Mouse (Mus musculus): ENCODE measurements at regions not wholly inside any gene's neighbourhood (a gene's known extent, or its start where the extent isn't known, plus 50 kb on each side); places are given as distances from the start of the nearest gene placed in this dataset.

DNA sequence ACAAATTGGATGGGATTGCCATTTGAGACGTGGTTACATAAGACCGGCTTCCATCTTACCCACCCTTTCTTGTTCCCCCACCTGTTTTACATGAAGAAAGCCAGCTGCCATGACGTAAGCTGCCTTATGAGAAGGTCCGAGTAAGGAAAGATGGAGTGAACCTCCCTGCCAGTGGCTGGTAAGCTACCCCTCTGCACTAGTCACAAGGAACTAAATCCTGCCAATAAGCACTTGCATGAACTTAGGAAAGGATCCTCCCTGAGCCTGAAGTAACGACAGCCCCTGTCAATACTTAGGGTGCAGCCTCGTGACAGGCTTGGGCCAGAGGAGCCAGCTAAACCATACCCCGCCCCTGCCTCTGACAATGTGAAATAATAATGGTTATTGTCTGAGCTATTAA, 62.8 kb upstream of the Gm47985 start:
- no peak for DNase-seq (ENCODE audit: low read depth, low spot score)

DNA sequence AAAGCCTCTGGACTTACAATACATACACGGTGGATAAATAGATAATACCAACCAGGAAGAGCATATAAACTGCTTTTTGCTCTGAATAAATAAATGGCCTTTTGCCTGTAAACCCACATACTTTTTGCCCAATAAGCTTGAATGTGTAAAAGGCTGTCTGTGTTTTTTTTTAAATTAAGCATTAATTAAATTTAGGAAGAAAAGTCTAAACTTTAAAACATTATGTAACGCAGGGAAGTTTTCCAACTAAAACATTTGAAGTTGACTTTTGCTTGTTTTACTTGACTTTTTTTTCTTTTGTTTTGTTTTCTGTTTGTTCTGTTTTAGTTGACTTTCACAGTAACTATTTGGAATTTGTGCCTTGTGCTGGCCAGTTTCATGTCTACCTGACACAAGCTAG, 60.7 kb upstream of the Gm47985 start:
- DNase-seq (ENCODE audit: low read depth, low spot score), result no peak

DNA sequence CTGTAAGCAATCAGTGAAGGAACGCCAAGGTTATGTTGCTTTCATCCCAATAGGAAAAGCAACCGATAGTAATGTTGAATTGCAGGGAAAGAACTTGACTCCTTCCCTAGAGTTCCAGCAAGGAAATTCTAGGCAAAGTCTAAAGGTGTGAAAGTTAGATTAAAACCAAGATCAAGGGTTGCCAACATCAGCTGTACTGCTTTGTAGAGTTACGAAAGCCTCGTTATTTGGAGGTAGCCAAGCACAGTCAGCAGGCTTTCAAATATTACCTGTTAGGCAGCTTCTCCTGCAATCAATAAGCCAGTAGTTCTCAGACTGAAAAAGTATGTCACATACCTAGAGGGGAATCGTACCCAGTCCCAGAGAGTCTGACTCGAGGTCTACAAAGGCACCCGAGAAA, 58.4 kb upstream of the Gm47985 start:
- no peak for DNase-seq (ENCODE audit: low read depth, low spot score)

DNA sequence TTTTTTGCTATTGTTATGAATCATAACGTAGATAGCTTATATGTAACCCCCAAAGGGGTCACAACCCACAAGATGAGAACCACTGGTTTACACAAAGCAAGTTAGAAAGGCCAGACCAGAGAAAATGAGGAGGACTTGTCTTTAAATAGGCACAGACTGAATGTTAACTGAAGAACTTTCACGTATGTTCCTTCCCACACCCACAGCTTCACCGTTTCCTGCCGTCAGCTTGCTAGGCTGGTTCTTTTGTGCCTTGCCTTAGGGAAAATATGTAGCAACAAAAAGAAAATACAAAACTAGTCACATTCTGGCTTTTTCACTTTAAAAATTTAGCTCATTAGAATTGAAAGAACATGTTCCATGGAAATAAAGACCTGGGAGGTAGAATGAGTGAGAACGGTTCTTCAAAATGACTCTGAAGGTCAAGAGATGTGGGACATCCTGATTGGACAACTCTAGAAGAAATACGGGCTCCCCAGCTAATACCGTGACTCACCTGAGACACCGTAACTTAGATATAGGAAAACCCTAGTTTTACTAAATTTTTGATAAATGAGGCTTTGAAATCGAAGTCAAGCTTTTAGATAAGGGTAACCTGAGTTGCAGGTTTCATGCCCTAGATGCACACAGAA, 57.2 kb upstream of the Gm47985 start:
- DNase-seq (ENCODE audit: low read depth, low spot score), result no peak

DNA sequence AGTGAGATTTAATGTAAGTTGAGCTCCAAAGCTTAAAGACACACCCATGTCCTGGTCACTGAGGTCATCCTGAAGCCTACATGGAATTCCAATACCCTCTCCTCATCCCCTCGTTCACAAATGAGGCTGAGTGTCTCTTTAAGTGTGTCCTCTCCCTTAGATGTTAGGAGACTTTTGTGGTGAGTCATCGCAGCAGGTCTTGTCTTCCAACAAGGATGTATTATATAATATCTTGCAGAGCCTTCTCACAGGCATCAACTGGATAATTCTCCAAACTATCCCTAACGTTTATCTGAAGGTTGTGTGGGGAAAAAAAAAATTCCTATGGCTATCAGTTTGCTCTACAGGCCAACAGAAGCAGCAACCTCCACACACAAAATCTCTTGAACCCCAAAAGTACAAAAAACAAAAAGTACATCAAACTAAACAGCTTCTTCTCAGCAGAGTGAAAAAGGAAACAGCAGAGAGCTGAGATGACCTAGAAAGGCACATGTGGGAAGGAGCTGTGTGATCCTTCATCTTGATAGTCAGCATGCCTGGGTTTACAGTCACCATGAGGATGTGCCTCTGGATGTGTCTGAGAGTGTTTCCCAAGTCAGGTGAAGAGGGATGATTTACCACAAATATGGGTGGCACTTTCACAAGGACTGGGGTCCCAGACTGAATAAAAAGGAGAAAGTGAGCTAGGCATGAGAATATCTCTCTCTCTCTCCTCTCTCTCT, 56.4 kb upstream of the Gm47985 start:
- DNase-seq (ENCODE audit: low read depth, low spot score), result peak; percentile 26

DNA sequence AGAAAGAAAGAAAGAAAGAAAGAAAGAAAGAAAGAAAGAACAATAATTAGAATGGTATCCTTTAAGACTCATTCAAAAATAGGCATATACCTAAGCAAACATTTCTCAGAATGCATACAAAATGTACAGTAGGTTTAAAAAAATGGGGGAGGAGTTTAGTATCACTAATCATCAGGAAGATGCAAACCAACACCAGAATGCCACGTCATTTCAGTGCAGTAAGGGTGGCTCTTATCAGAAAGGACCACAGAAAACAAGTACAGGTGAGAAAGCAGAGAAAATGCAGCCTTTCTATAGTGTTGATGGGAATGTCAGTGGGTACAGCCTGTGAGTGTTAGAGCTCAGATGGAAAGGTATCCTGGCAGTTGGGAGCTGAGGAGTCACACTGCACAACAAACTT, 55.6 kb upstream of the Gm47985 start:
- no peak for DNase-seq (ENCODE audit: low read depth, low spot score)

DNA sequence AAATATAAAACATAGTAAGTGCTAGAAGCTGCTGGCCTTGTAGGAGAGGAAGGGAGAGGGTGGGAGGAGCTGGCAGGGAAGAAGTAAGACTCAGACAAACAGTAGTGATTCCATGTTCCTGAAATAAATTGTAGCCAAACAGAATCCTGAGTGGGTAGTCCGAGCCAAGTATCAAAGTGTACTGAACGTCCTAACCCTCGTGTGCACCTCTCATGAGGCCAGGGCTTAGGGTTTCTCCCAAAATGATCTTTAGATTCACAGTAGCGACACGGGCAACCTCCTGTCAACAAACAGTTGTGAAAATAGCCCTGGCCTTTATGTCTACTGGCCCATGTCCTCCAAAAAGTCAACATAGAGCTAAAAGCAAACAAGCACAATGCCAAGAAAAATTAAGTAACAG, 54.3 kb upstream of the Gm47985 start:
- peak; percentile 63 for DNase-seq (ENCODE audit: low read depth, low spot score)

DNA sequence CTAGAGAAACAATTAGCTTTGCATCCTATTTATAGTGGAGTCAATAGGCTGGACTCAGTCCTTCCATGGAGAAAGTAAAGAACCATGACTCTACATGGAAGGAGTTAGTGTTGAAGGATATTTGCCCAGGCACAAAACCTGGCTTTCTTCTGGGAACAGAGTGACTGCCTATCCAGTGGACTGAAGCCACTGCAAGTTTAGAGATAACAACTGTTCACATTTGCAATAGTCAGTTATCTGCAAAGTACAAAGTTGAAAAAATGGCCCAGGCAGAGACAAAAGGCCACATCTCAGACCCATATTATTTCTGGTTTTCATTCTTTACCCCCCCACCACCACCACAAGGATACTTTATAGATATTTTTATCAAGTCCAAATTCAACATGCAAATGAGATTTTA, 53.4 kb upstream of the Gm47985 start:
- DNase-seq (ENCODE audit: low read depth, low spot score), result no peak

DNA sequence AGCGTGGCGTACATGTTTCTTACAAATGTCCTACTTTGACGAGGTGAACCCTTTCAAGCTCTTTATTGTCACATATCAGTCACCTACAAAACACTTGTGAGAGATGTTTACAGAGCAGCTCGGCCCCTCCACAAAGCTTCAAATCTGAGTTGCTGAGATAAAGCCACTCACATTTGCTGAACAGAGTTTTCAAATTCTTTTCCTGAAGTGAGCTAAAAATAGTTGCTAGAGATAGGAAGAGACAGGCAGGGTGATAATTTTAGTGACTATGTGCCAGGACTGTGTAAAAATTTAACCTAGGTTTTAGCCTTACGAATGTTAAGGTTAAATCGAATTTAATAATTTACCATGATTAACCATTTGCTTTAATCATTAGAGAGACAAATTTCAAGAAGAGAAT, 52.3 kb upstream of the Gm47985 start:
- no peak for DNase-seq (ENCODE audit: low read depth, low spot score)

DNA sequence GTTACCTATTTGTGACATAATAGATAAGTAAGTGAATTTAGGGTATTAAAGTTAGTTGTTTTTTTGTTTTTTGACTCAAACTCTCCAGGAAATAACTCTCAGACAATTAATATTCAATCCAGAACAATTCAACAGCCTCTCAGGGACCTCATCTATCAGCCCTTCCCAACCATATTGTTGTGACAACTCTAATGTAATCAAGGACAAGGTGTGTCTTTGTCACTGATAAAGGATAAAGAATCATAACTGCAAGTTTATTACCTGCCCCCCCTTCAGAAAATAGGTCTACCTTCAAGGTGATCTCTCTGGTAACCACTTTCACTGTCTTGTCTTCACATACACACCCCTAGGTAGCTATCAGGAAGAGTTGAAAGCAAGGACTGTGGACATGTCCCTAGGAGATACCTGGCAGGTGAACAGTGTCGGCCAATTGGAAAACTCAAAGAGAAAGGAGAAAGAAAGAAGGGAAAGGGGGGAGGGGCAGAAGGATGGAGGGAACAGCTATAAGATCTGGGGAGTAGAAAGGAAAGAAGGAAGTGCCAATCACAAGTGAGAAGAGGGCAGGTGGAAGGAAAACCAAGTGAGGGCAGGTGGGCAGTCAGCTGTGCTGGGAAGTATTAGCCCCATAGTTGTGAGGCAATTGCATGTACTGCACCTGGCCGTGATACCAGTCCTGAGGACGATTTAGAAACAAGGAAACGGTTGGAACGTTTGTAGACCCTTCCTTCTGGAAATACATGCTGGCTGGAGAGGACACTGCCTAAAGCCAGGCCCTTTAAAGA, 51.3 kb upstream of the Gm47985 start:
- no peak for DNase-seq (ENCODE audit: low read depth, low spot score)

DNA sequence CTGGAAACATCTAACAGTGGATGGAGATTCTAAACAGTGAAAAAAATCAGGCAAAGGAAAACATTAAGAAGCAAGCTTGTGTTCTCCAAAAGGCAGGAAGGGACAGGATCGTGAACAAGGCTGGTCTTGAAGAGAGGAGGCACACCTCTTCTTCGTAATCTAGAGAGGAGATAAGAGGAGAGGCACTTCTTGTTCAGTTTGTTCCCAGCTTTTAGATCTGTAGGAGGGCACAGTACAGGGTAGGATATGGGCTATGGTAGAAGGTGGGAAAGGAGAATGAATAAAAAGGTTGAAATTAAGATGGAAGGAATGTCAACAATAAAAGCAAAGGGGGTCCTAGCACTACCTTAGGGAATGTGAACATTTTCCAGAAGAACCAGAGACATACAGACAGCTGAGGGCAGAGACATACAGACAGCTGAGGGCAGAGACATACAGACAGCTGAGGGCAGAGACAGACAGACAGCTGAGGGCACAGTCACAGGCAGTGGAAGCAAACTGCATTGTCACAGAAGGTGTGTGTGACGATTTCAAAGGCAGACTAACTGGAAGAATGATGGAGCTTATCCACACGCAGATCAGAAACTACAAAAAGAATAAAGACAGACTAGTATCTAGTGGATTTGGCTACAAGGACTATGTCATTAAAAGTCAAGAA, 50.6 kb upstream of the Gm47985 start:
- no peak for DNase-seq (ENCODE audit: low read depth, low spot score)

Data from skeletal muscle tissue, adult 2 months (tissue).